Mouse (Mus musculus) layer of hippocampus, adult 8-10 months (tissue): ENCODE results near the gene Rhog. TPM values are rescaled to one million over a fixed set of nuclear protein-coding genes. Genes with fewer than 3 reads are reported as not detected.
"Not testable (repeated sequence)": the region's sequence is repeated elsewhere in the genome, so short reads cannot be mapped to it uniquely, and the experiment has no call there.

Source experiments
- DNase-seq, 2 experiments: peaks; one replicate each; pipeline ENCODE4 v3.0.0; 2022; ENCODE audit warnings: low spot score in 2 of 2
- total RNA-seq, 4 experiments: library from RNA; stranded (reverse); gene quantifications; 2 replicates each; pipeline ENCODE4 v1.2.4; 2022

The Rhog gene
- total RNA-seq, result 10 to 100 TPM; 23.5 to 41.9 (median 32.6) TPM

DNA sequence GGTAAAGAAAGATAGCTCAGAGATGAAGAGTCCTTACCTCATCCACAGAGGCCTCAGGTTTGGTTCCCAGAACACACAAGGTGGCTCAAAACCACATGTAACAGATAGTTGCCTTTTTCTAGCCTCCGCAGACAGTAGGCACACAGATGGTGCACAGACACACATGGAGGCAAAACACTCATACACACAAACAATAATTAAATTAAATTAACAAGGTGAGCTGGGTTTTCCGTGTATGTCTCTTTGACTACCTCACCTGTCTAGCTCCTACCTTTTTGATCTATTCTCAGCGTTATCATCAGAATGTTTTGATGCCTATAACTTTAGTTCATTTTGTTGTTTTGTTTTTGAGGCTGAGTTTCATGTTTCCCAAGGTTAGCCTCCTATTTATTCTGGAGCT lies at the start of gene Rhog:
Gene Rhog, minus strand, starts transcription at position 101 of the 400 bp plus-strand sequence.
- DNase-seq, result no peak

- DNase-seq, result no peak
These were observed 49.7 kb upstream of the Rhog start for GRCm38 (mm10) chr7:102305596-102305995.

GRCm38 (mm10) chr7:102302471-102302870 lies 46.6 kb upstream of the Rhog start:
- DNase-seq, result no peak

DNA sequence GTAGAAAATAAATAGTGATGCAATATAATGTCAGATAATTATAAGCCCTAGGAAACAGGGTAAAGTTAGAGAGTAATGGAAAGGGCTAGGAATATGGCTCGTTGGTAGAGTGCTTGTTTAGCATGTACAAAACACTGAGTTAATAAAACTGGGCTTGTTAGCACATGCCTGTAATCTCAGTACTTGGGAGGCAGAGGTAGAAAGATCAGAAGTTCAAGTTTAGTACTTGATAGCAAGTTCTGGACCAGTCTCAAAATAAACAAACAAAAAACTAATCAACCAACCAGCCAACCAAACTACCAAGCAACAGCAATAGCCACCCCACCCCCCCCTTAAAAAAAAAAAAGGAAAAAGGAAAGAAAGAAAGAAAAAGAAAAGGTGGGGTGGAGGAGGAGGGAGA lies 44.9 kb upstream of the Rhog start:
- DNase-seq, result no peak

DNA sequence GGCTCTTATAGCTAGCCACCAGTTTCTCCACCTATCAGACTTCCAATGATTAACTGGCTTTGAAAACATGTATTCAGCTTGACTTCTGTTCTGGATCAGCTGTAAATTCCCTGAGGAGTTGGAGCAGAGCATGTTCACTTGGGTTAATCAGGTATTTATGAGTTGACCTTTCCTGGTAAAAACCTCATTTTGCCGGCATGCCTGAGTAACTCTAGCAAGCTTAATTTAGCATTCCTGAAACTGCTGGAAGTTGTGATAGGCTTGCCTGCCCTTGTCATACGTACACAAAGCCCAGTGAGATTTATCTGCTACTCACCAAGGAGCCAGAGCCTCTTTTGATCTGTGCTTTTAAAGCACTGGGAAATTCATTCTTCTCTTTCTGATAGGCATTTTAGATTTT lies 37.4 kb upstream of the Rhog start:
- DNase-seq, result no peak

DNA sequence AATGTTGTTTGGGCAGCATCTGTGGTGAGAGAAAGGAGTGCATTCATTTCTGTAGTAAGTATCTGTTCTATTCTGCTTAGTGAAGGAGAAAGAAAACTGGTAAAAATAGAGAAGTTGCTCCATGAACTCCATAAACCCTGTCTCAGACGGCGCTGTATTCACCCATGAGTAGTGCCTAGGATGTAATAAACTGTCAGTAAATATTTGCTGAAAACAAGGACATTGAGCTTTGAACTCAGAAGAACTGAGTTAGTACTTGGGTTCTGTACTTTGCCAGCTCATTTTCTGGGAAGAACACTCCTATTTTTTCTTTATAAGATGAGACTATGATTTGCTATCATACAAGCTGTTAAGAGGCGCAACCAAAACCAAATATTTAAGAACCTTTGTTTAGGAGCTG lies 36.4 kb upstream of the Rhog start:
- no peak for DNase-seq

GRCm38 (mm10) chr7:102289466-102289865 lies 33.6 kb upstream of the Rhog start:
- no peak for DNase-seq

- DNase-seq, result no peak
These were observed 26.4 kb upstream of the Rhog start for GRCm38 (mm10) chr7:102282261-102282660.

GRCm38 (mm10) chr7:102281403-102281802 lies 25.5 kb upstream of the Rhog start:
- DNase-seq, result no peak

DNA sequence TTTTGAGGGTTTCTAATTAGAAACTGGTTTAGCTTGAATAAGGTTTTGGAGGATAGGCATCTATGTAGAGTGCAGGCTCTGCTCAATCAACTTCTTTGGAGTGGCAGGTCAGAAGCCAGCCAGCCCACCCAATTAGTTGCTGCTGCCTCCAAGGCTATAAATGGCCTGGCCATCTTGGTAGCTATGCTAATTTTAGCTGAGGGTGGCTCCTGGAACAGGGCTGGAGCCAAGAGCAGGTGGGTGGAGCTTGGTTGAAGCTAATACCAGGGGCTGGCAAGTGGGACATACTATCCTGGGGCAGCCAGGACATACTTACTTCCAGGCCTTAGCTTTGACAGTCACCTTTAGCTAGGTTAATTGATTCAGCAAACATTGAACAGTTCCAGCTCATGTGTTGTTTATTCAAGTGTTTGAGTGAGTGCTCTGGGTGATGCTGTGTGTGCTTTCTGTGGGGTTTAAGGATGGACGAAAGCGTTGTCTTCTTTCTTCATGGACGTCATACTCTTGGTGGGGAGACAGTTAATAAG lies 16.6 kb upstream of the Rhog start:
- no peak for DNase-seq

DNA sequence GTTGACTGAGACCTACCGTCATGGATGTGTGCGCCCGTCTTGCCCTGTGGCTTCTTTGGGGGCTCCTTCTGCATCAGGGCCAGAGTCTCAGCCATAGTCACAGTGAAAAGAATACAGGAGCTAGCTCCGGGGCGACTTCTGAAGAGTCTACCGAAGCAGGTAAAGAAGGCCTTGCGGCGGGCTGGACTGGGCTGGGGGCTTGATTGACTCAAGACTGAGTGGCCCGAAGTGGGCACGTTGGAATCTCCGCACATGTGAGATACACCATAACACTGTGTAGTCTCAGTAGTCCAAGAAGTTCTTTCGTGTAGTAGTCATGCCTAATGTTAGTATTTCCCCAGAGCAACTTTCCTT lies 12.5 kb upstream of the Rhog start:
- no peak for DNase-seq

- DNase-seq, result no peak
These were observed 11.9 kb upstream of the Rhog start, which contains the start of gene Stim1 for GRCm38 (mm10) chr7:102267601-102268394. Gene Stim1, plus strand, starts transcription at chr7:102267806.

GRCm38 (mm10) chr7:102267113-102267579 lies 11.3 kb upstream of the Rhog start:
- peak; percentile 90 to 95 for DNase-seq

- DNase-seq, result no peak
These were observed 10.7 kb upstream of the Rhog start for GRCm38 (mm10) chr7:102266401-102267042.

DNA sequence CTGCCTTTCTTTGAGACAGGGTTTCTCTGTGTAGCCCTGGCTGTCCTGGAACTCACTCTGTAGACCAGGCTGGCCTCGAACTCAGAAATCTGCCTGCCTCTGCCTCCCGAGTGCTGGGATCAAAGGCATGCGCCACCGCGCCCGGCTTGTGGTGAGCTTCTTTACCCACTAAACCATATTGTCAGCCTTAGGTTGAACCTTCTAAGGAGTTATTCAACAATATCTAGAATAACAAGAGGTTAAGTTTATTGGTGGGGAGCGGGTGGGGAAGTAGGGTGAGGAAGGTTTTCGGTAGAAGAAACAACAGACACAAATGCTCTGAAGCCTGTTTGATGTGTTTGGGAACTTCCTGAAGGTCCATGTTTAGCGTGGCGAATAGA lies 10.2 kb upstream of the Rhog start:
- not testable (repeated sequence) for DNase-seq

DNA sequence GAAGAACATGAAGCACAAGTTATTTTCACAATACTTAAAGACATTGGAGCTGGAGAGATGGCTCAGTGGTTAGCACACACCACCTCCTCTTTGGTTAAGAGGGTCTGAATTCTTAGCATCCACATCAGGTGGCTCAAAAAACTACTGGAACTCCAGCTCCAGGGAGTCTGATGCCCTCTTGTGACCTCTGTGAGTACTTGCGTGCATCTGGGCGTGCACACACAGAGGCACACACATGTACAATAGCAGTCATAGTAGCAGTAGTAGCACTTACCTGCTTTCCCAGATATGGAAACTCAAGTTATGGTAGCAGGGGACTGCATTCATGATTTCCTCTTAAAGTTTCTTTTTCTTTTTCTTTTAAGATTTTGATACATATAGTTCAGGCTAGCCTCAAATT lies 7.2 kb upstream of the Rhog start:
- no peak for DNase-seq

DNA sequence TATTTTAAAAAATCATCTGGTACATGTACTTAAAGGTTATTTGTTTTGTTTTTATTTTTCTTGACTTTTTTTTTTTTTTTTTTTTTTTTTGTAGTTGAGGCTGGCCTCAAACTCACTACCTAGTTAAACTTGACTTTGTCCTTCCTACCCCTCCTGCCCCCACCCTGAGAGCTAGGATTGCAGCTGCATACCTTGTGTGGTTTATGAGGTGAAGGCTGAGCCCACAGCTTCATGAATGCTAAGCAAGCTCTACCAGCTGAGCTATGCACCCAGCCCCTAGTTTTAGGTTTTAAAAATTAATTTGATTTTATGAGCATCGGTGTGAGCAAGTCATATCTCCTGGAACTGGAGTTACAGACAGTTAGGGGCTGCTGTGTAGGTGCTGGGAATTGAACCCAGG lies 4.7 kb upstream of the Rhog start:
- DNase-seq, result no peak

GRCm38 (mm10) chr7:102259716-102260479 lies 4.0 kb upstream of the Rhog start:
- DNase-seq, result no peak

GRCm38 (mm10) chr7:102258753-102259152 lies 2.9 kb upstream of the Rhog start:
- no peak for DNase-seq

GRCm38 (mm10) chr7:102258189-102258588 lies 2.3 kb upstream of the Rhog start:
- DNase-seq, result peak in 1 of 2 experiments; percentile 85

GRCm38 (mm10) chr7:102256636-102257035 lies 782 bp upstream of the Rhog start:
- DNase-seq, result no peak

GRCm38 (mm10) chr7:102253631-102254030 lies 2.2 kb downstream of the Rhog start:
- DNase-seq, result no peak
